Mouse (Mus musculus) MEL (cell line): ENCODE measurements around the gene Bptf. TPM values are rescaled to one million over a fixed set of nuclear protein-coding genes. Genes with fewer than 3 reads are reported as not detected.

Source experiments
- DNase-seq: peaks from one replicate; pipeline ENCODE4 v3.0.0; 2011; ENCODE audit warnings: low read depth, low spot score
- H3K27ac ChIP-seq: 2 replicates; pipeline ENCODE4 v1.5.1; 2012; ENCODE audit warnings: low read depth, mild to moderate bottlenecking, control low read depth, low read length, moderate library complexity; ENCODE audit not compliant: control insufficient read depth
- H3K27me3 ChIP-seq, 2 experiments: fragments of 150-350 bp in 1 of 2; sonication (generic) in 1 of 2; 2 replicates each; pipeline ENCODE4 v1.6.1; 2012; ENCODE audit warnings: low read length in 2 of 2, mild to moderate bottlenecking in 2 of 2, improper control_type of control experiment in 1 of 2, moderate library complexity in 1 of 2; ENCODE audit not compliant: insufficient read depth in 2 of 2, control insufficient read depth in 1 of 2
- H3K36me3 ChIP-seq, 2 experiments: 2 replicates each; pipeline ENCODE4 v1.6.1; 2012 to 2014; ENCODE audit warnings: low read length in 2 of 2, improper control_type of control experiment in 1 of 2, inconsistent platforms in 1 of 2, mild to moderate bottlenecking in 1 of 2; ENCODE audit not compliant: insufficient read depth in 2 of 2, control insufficient read depth in 1 of 2
- H3K4me1 ChIP-seq, 2 experiments: fragments of 150-350 bp in 1 of 2; sonication (generic) in 1 of 2; 2 replicates each; pipeline ENCODE4 v1.6.1; 2012; ENCODE audit warnings: low read length in 2 of 2, improper control_type of control experiment in 1 of 2, mild to moderate bottlenecking in 1 of 2; ENCODE audit not compliant: insufficient read depth in 2 of 2, control insufficient read depth in 1 of 2
- H3K4me3 ChIP-seq, 2 experiments: fragments of 150-350 bp in 1 of 2; sonication (generic) in 1 of 2; 2 replicates each; pipeline ENCODE4 v1.5.1; 2012; ENCODE audit warnings: low read depth in 2 of 2, low read length in 2 of 2, mild to moderate bottlenecking in 2 of 2, moderate library complexity in 2 of 2, control low read depth in 1 of 2, improper control_type of control experiment in 1 of 2; ENCODE audit not compliant: control insufficient read depth in 1 of 2, insufficient read depth in 1 of 2
- H3K79me2 ChIP-seq: 2 replicates; pipeline ENCODE4 v1.6.1; 2012; ENCODE audit warnings: mild to moderate bottlenecking, low read length, moderate library complexity; ENCODE audit not compliant: control insufficient read depth, poor library complexity, insufficient read depth
- H3K9ac ChIP-seq: 2 replicates; pipeline ENCODE4 v1.6.1; 2012; ENCODE audit warnings: low read depth, mild to moderate bottlenecking, control low read depth, low read length, moderate library complexity; ENCODE audit not compliant: control insufficient read depth, poor library complexity, severe bottlenecking
- H3K9me3 ChIP-seq: fragments of 150-350 bp; sonication (generic); replicated peaks from 2 replicates; pipeline ENCODE4 v1.6.1; 2012; ENCODE audit warnings: mild to moderate bottlenecking, low read length, improper control_type of control experiment, moderate library complexity; ENCODE audit not compliant: insufficient read depth
- BHLHE40 ChIP-seq: IDR thresholded peaks from 2 replicates; pipeline ENCODE4 v1.6.1; 2012; ENCODE audit warnings: low read depth, mild to moderate bottlenecking, inconsistent platforms, low read length, improper control_type of control experiment, borderline replicate concordance
- CHD1 ChIP-seq: IDR thresholded peaks from 2 replicates; pipeline ENCODE4 v1.6.1; 2012; ENCODE audit warnings: low read depth, mild to moderate bottlenecking, inconsistent platforms, low read length, improper control_type of control experiment
- EP300 ChIP-seq, 2 experiments: IDR thresholded peaks; 2 replicates each; pipeline ENCODE4 v1.6.1; 2011; ENCODE audit warnings: improper control_type of control experiment in 2 of 2, low read length in 2 of 2, low read depth in 1 of 2, mild to moderate bottlenecking in 1 of 2
- ETS1 ChIP-seq: IDR thresholded peaks from 2 replicates; pipeline ENCODE4 v1.6.1; 2012; ENCODE audit warnings: low read depth, mild to moderate bottlenecking, inconsistent platforms, low read length, improper control_type of control experiment, moderate library complexity
- GABPA ChIP-seq: IDR thresholded peaks from 2 replicates; pipeline ENCODE4 v1.6.1; 2012; ENCODE audit warnings: low read depth, mild to moderate bottlenecking, inconsistent platforms, low read length, improper control_type of control experiment, moderate library complexity
- HCFC1 ChIP-seq: IDR thresholded peaks from 2 replicates; pipeline ENCODE4 v1.6.1; 2012; ENCODE audit warnings: low read depth, mild to moderate bottlenecking, inconsistent platforms, low read length, improper control_type of control experiment, moderate library complexity
- KAT2A ChIP-seq: conservative IDR thresholded peaks from 2 replicates; pipeline ENCODE4 v1.6.1; 2012; ENCODE audit warnings: low read depth, low read length, improper control_type of control experiment, inconsistent platforms
- MAFK ChIP-seq: IDR thresholded peaks from 2 replicates; pipeline ENCODE4 v1.6.1; 2011; ENCODE audit warnings: low read depth, mild to moderate bottlenecking, low read length, improper control_type of control experiment, borderline replicate concordance
- POLR2AphosphoS2 ChIP-seq: IDR thresholded peaks from 2 replicates; pipeline ENCODE4 v1.6.1; 2011; ENCODE audit warnings: low read length, improper control_type of control experiment
- SMC3 ChIP-seq: IDR thresholded peaks from 2 replicates; pipeline ENCODE4 v1.6.1; 2011; ENCODE audit warnings: low read depth, low read length, improper control_type of control experiment
- TAL1 ChIP-seq: IDR thresholded peaks from 2 replicates; pipeline ENCODE4 v1.6.1; 2012; ENCODE audit warnings: mild to moderate bottlenecking, inconsistent platforms, low read length, moderate library complexity, mixed read lengths
- TBP ChIP-seq: IDR thresholded peaks from 2 replicates; pipeline ENCODE4 v1.8.0; 2011; ENCODE audit warnings: low read depth, low read length, improper control_type of control experiment
- USF1 ChIP-seq: IDR thresholded peaks from 2 replicates; pipeline ENCODE4 v1.6.1; 2014; ENCODE audit warnings: low read depth, mild to moderate bottlenecking, inconsistent platforms, low read length, improper control_type of control experiment, moderate library complexity
- ZKSCAN1 ChIP-seq: IDR thresholded peaks from 2 replicates; pipeline ENCODE4 v1.6.1; 2012; ENCODE audit warnings: low read depth, mild to moderate bottlenecking, inconsistent platforms, low read length, improper control_type of control experiment, moderate library complexity
- polyA plus RNA-seq, 2 experiments: library from polyadenylated mRNA; stranded (reverse) in 1 of 2; unstranded in 1 of 2; fragments of >175 nt in 1 of 2; fragments of >200 nt in 1 of 2; gene quantifications; 2 replicates each; pipeline versions ENCODE4 v1.2.1 to v1.2.4; 2012; ENCODE audit warnings: low replicate concordance in 2 of 2, low read depth in 1 of 2; ENCODE audit not compliant: insufficient read length in 2 of 2, insufficient read depth in 1 of 2, missing spikeins in 1 of 2
- total RNA-seq: library from RNA; depleted of rRNA; stranded (reverse); fragments of 300-350 nt; gene quantifications from 2 replicates; pipeline ENCODE4 v1.2.3, GENCODE M21; 2012

The Bptf gene
- total and polyA plus RNA-seq, 3 experiments, result 27.5 to 55.4 (median 52.7) TPM

GRCm38 (mm10) chr11:107057391-107057790 lies 74.5 kb downstream of the Bptf start:
- H3K9me3 ChIP-seq, result no peaks in the 10 kb centered on the region
- DNase-seq, result no peak
- no peak overlapping the region for H3K9ac ChIP-seq
- H3K79me2 ChIP-seq, result no peaks in the 10 kb centered on the region
- no peaks in the 10 kb centered on the region for H3K27me3 ChIP-seq
- peaks cover 0 to 40% of the 10 kb centered on the region in 2 experiments; a peak in 2 of 4 replicates for H3K36me3 ChIP-seq
- H3K27ac ChIP-seq, result no peak overlapping the region
- TF ChIP-seq CHD1 (no peak), TBP (no peak), TAL1 (no peak), POLR2AphosphoS2 (no peak), GABPA (no peak), HCFC1 (no peak), KAT2A (no peak), ETS1 (no peak), MAFK (no peak), USF1 (no peak)
- H3K4me1 ChIP-seq, result no peaks in the 10 kb centered on the region
- no peak overlapping the region for H3K4me3 ChIP-seq

GRCm38 (mm10) chr11:107054870-107055269 lies 77.1 kb downstream of the Bptf start:
- Histone ChIP-seq H3K27ac (no peak overlapping the region), H3K4me1 (no peaks in the 10 kb centered on the region), H3K79me2 (no peaks in the 10 kb centered on the region), H3K27me3 (no peaks in the 10 kb centered on the region), H3K4me3 (no peak overlapping the region), H3K9me3 (no peaks in the 10 kb centered on the region), H3K9ac (no peak overlapping the region), H3K36me3 (peaks cover 0 to 27% of the 10 kb centered on the region in 2 experiments; a peak in 2 of 4 replicates)
- no peak for DNase-seq
- no peak for TF ChIP-seq TBP
- no peak for TF ChIP-seq EP300 (IDR thresholded peaks at IDR 0.05; ENCODE audit: low read depth in 1 of 2, low read length in 2 of 2)
- no peak for TF ChIP-seq BHLHE40
- TF ChIP-seq SMC3, result no peak
- TF ChIP-seq ZKSCAN1, result no peak
